Mouse (Mus musculus) brain, embryonic 18.5 days (tissue): ENCODE measurements at regions not wholly inside any gene's neighbourhood (a gene's known extent, or its start where the extent isn't known, plus 50 kb on each side); places are given as distances from the start of the nearest gene placed in this dataset.
A peak's percentile ranks its signal among the peaks of the same experiment; 100 is the strongest.
"Not testable (repeated sequence)": the region's sequence is repeated elsewhere in the genome, so short reads cannot be mapped to it uniquely, and the experiment has no call there.

Experiments
- DNase-seq: peaks from one replicate; pipeline ENCODE4 v3.0.0-alpha.2; 2012; ENCODE audit warnings: low read depth, low spot score

GRCm38 (mm10) chr10:22460386-22460785 lies 100.0 kb downstream of the Raet1d start:
- DNase-seq = not testable (repeated sequence)

DNA sequence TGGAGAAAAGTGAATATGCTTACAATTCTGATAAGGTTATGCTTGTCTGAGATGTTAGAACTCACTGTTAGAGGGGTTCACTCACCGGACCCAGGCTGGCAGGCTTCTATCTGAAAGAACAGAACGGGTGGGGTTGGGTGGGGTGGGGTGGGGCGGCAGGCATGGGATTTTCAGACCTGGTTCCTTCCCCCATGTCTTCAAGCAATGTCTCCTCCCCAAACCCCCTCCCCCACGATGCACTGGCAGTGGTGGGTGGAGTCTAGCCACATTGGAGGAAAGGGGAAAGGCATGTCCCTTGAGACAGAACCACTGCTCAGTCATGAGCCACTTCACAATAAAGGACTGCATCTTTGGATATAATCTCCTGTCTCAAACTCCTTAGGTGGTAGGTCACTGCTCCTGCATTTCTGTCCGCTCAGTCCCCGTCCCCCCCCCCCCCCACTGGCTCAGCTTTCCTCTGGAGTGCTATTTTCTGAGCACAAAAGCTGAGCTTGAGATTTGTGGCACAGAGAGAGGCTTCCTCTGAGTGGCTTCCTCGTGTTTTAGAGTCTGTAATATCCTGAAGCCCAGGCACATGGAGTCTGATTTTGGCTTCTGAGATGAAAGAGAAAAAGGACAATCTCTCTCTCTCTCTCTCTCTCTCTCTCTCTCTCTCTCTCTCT lies 100.6 kb downstream of the Raet1d start:
- not testable (repeated sequence) for DNase-seq

DNA sequence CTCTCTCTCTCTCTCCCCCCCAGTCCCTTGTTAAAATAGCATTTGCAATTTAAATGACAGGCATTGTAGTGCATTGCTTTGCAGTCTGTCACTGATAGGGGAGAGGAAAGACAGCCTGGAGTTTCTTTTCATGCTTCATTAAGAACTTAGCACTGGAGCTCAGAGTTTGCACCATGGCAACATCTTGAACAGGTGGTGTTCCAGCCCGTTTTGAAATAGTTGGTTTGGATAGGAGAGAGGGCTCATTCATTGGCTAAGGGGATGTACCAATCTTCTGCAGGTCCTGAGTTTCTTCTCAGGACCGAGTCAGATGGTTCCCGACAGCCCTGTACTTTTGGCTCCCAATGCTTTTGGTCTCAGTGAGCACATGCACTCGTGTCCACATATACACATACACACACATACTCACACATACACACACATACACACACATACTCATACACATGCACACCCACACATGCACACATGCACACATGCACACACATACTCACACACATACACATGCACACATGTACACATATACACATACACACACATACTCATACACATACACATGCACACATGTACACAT lies 101.2 kb downstream of the Raet1d start:
- not testable (repeated sequence) for DNase-seq

- DNase-seq = not testable (repeated sequence)
These were observed 111.5 kb downstream of the Raet1d start for GRCm38 (mm10) chr10:22471722-22472330.

DNA sequence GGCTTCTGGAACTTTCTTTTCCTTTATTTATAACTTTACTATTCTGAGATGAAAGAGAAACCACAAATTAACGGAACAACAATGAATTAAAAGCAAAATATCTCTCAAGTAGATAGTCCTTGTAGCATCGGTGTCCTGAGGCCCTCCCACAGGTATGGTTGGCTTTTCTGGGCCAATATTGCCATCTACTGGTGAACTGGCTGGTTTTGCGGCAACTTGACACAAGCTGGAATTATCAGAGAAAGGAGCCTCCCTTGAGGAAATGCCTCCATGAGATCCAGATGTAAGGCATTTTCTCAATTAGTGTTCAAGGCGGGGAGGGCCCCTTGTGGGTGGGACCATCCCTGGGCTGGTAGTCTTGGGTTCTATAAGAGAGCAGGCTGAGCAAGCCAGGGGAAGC lies 119.5 kb downstream of the Raet1d start:
- DNase-seq = peak; percentile 20

DNA sequence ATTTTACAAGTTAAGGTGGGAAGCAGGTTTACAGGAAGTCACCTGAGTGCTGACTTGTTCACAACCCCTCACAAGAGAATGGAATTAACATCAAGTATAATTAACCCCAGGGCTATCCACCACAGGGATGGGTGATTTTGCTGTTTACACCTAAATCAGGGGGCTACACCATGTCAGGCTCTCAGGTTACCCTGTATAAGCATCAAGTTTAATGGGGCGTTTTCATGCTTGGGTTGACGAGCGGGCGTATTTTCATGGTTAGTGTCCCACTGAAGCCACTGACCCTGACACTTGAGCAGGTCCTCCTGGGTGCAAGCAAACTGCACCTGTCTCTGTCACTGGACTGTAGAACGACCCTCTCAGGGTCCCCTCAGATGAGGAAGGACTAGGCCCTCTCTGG lies 126.7 kb downstream of the Raet1d start:
- DNase-seq = not testable (repeated sequence)

GRCm38 (mm10) chr10:22491806-22492347 lies 131.5 kb downstream of the Raet1d start:
- DNase-seq = not testable (repeated sequence)

- DNase-seq = no peak
These were observed 135.7 kb downstream of the Raet1d start for GRCm38 (mm10) chr10:22495975-22496496.
